Mouse (Mus musculus): Measurements from ENCODE around the gene Tmem240.

GRCm38 (mm10) chr4:155721668-155722083 is 12.9 kb upstream of the Tmem240 start:
- TF ChIP-seq CTCF (IDR thresholded peaks at IDR 0.05; ENCODE audit: borderline replicate concordance, extremely low read depth, insufficient read depth, insufficient read length) (peak; percentile 56; the same call in 1 of the 2 replicates), POLR2A (IDR thresholded peaks at IDR 0.05; ENCODE audit: borderline replicate concordance, extremely low read depth, insufficient read depth, insufficient read length, poor library complexity, severe bottlenecking) (no peak)

Data from brain, embryonic 14.5 days (tissue).